Mouse (Mus musculus) liver, embryonic 12.5 days (tissue): ENCODE results near the gene Abhd2. TPM values are rescaled to one million over a fixed set of nuclear protein-coding genes. Genes with fewer than 3 reads are reported as not detected.

Experiments
- ATAC-seq: fragments of 200-750 bp; cut with Nextera tagmentation; 2 replicates; pipeline ENCODE4 v1.8.0; 2017; ENCODE audit warnings: moderate number of reproducible peaks, mild to moderate bottlenecking, moderate library complexity
- H3K27ac ChIP-seq: fragments of 300-500 bp; sonication (generic); 2 replicates; pipeline ENCODE4 v1.5.1; 2016; ENCODE audit warnings: mild to moderate bottlenecking
- H3K27me3 ChIP-seq: fragments of 300-500 bp; sonication (generic); replicated peaks from 2 replicates; pipeline ENCODE4 v1.6.1; 2016; ENCODE audit warnings: mild to moderate bottlenecking, moderate library complexity
- H3K36me3 ChIP-seq: fragments of 300-500 bp; sonication (generic); 2 replicates; pipeline ENCODE4 v1.6.1; 2016; ENCODE audit warnings: mild to moderate bottlenecking, moderate library complexity
- H3K4me1 ChIP-seq: fragments of 300-500 bp; sonication (generic); 2 replicates; pipeline ENCODE4 v1.6.1; 2016
- H3K4me2 ChIP-seq: fragments of 300-500 bp; sonication (generic); 2 replicates; pipeline ENCODE4 v1.6.1; 2016; ENCODE audit warnings: mild to moderate bottlenecking, moderate library complexity
- H3K4me3 ChIP-seq: fragments of 300-500 bp; sonication (generic); 2 replicates; pipeline ENCODE4 v1.5.1; 2016; ENCODE audit warnings: mild to moderate bottlenecking, moderate library complexity
- H3K9ac ChIP-seq: fragments of 300-500 bp; sonication (generic); 2 replicates; pipeline ENCODE4 v1.6.1; 2016; ENCODE audit warnings: mild to moderate bottlenecking, moderate library complexity
- H3K9me3 ChIP-seq: fragments of 300-500 bp; sonication (generic); replicated peaks from 2 replicates; pipeline ENCODE4 v1.6.1; 2016; ENCODE audit warnings: mild to moderate bottlenecking, moderate library complexity
- WGBS: fragments of 180-500 bp; shearing (Covaris S2); methylation state at CpG from one replicate; pipeline ENCODE4 v1.1.7; 2016; ENCODE audit not compliant: insufficient replicate concordance; 5-methylcytosine and 5-hydroxymethylcytosine counted together
- polyA plus RNA-seq: library from polyadenylated mRNA; unstranded; fragments of >200 nt; fragmentation: Nextera tagmentation; extraction: Ambion mirVana; gene quantifications from 2 replicates; pipeline ENCODE4 v1.2.1, GENCODE M21; 2016

Abhd2 gene
- polyA plus RNA-seq, 1 experiment from 2014 or later = 9.6 TPM

DNA sequence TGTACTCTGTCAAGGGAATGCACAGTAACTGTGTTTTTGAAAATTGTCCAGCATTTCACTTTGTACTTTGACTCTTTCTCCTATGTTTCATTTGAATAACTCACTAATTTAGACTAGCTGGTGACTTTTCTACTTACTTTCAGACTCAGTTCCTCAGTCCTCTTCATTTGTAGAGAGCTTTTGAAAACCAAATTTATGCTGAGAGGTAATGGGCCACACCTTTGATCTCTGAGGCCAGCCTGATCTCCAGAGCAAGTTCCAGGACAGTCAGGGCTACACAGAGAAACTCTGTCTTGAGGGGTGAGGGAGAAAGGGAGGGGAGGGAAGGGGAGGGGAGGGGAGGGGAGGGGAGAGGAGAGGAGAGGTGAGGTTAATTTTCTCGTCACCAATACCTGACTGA lies 25.7 kb downstream of the Abhd2 start:
- Histone ChIP-seq H3K36me3 (peaks cover 86% of the 10 kb centered on the region), H3K9me3 (no peaks in the 10 kb centered on the region), H3K4me1 (peaks cover 53% of the 10 kb centered on the region), H3K9ac (no peak overlapping the region), H3K4me2 (no peak overlapping the region), H3K27me3 (no peaks in the 10 kb centered on the region), H3K4me3 (no peak overlapping the region), H3K27ac (0 out of 2 replicates have a peak overlapping the region, but pooled peaks have one; percentile 32)
- 50% methylated on average over 1 of the region's 1 CpGs for WGBS
- no peak for ATAC-seq

DNA sequence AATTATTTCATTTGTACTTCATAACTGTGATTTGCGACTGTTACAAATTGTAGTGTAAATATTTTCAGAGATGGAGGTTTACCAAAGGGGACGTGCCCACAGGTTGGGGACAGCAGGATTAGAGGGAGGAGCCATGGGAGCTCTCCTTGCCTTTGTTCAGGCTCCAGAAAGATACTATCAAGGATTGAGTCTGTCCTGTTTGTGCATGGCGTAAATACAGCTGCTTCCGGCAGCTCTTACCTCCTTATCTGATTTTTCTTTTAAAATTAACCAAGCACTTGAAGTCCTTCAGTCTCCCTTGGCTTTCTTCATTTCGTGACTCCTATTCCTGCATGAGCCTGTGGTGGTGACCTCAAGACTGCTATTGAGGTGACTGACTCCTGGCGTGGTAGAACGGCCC lies 26.5 kb downstream of the Abhd2 start:
- no peak overlapping the region for H3K27ac ChIP-seq
- no peak overlapping the region for H3K4me3 ChIP-seq
- peaks cover 57% of the 10 kb centered on the region for H3K4me1 ChIP-seq
- H3K4me2 ChIP-seq = no peak overlapping the region
- H3K9me3 ChIP-seq = no peaks in the 10 kb centered on the region
- 68% methylated on average over 7 of the region's 7 CpGs for WGBS
- ATAC-seq = no peak
- H3K36me3 ChIP-seq = peaks cover 89% of the 10 kb centered on the region
- H3K27me3 ChIP-seq = no peaks in the 10 kb centered on the region
- no peak overlapping the region for H3K9ac ChIP-seq

DNA sequence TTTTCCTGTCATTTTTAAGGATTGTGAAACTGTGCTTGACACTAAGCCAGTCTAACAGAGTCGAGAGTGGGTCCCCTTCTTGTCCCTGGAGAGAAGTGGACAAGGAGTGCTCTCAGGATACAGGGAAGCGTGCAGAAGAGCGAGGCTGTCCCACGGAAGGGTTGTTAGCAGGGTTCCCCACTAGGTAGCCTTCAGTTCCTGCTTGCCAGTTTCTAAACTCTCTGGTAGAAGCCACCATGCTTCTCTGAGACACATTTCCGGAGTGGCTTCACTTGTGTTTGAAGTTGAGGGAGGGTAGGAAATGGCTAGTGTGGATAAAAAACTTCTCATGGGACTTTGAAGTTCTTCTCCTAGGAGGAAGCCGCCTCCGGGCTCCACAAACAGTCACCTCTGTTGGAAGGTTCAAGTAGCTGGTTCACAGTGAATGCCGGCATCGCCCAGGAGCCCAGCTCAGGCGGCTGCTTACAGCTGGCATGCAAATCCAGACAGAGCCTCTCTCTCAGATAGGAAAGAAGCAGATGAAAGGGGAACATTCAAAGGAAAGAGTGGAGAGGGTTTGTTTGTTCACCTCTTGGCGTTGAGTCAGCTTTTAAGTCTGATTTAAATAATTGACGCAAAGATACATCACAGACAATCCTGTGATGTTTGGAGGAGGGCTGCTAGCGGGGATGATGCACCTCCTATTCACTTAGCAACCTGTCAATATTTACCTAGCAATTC lies 27.6 kb downstream of the Abhd2 start:
- peak overlapping the region; percentile 54 for H3K27ac ChIP-seq
- 63% methylated on average over 13 of the region's 13 CpGs for WGBS
- peaks cover 85% of the 10 kb centered on the region for H3K36me3 ChIP-seq
- H3K4me1 ChIP-seq = peaks cover 61% of the 10 kb centered on the region
- no peak overlapping the region for H3K9ac ChIP-seq
- no peaks in the 10 kb centered on the region for H3K9me3 ChIP-seq
- H3K4me3 ChIP-seq = no peak overlapping the region
- ATAC-seq = no peak
- H3K4me2 ChIP-seq = no peak overlapping the region
- H3K27me3 ChIP-seq = no peaks in the 10 kb centered on the region

DNA sequence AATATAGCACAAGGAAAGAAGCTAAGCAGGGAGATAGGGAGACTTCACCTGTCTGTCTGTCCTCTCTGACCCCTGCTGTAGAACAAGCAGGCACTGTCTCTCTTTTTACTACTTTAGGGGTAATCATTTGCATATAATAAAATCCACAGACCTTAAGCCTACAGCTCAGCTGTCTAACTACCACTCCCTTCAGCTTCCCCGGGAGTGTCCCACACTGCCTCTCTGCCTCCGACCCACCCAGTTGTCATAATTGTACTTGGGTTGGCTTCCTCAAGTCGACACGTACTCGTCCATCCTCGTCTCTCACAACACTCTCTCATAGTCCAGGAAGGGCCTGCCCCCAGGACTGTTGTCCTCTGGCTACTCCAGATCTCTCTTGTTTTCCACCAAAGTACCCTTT lies 29.1 kb downstream of the Abhd2 start:
- WGBS = 82% methylated on average over 6 of the region's 6 CpGs
- no peak overlapping the region for H3K27ac ChIP-seq
- ATAC-seq = no peak

DNA sequence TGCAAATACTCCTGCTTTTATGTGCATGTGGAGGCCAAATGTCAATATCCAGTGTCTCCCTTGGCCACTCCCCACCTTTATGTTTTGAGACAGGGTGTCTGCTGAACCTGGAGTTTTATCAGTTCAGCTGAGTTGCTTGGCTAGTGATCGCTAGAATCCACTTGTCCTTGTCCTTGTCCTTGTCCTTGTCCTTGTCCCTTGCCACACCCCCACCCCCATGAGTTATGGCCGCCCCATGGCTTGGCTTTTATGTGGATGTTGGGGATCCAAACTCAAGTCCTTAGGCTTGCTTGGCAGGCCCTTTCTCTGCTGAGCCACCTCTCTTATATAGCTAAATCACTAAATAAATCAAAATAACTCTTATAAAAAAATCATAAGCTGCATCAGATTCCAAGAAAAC lies 29.6 kb downstream of the Abhd2 start:
- peaks cover 73% of the 10 kb centered on the region for H3K4me1 ChIP-seq
- ATAC-seq = no peak
- WGBS = 73% methylated on average over 2 of the region's 2 CpGs
- H3K9ac ChIP-seq = no peak overlapping the region
- peaks cover 69% of the 10 kb centered on the region for H3K36me3 ChIP-seq
- H3K4me2 ChIP-seq = no peak overlapping the region
- H3K4me3 ChIP-seq = no peak overlapping the region
- no peak overlapping the region for H3K27ac ChIP-seq
- H3K9me3 ChIP-seq = no peaks in the 10 kb centered on the region
- no peaks in the 10 kb centered on the region for H3K27me3 ChIP-seq

More for the DNA sequence above, 29.1 kb downstream of the Abhd2 start:
- no peaks in the 10 kb centered on the region for H3K27me3 ChIP-seq
- no peak overlapping the region for H3K4me3 ChIP-seq
- H3K4me1 ChIP-seq = peaks cover 69% of the 10 kb centered on the region
- no peak overlapping the region for H3K9ac ChIP-seq
- no peaks in the 10 kb centered on the region for H3K9me3 ChIP-seq
- H3K4me2 ChIP-seq = no peak overlapping the region
- peaks cover 73% of the 10 kb centered on the region for H3K36me3 ChIP-seq

DNA sequence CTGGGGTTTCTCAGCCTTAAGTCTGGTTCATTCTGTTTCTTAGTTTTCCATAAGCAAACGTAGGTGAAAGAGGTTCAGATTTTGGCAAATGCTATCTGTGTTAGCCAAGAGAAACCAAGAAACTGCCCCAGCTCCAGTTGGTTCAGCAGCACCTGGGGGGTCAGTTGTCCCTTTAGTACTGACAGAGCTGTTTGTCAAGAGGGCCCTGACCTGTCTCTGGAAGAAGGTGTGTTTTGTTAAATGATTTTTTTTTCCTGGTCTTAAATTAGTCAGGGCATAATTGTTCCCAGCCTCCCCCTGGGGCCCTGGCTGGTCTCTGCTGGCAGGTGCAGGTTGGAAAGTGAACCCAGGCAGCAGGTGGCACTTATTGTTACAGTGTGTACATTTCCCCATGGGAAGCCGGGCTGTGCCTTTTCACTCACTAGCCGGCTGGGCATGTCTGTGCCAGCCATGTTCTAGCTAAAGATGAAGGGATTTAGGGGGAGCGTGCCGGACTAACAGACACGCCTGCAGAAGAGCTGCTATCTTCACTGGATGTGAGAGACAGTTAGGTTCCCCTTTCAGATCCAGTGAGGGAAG lies 30.3 kb downstream of the Abhd2 start:
- no peak overlapping the region for H3K27ac ChIP-seq
- no peak overlapping the region for H3K4me3 ChIP-seq
- H3K4me1 ChIP-seq = peaks cover 80% of the 10 kb centered on the region
- ATAC-seq = no peak
- peaks cover 62% of the 10 kb centered on the region for H3K36me3 ChIP-seq
- no peaks in the 10 kb centered on the region for H3K27me3 ChIP-seq
- H3K9ac ChIP-seq = no peak overlapping the region
- no peak overlapping the region for H3K4me2 ChIP-seq
- H3K9me3 ChIP-seq = no peaks in the 10 kb centered on the region
- 84% methylated on average over 6 of the region's 6 CpGs for WGBS

DNA sequence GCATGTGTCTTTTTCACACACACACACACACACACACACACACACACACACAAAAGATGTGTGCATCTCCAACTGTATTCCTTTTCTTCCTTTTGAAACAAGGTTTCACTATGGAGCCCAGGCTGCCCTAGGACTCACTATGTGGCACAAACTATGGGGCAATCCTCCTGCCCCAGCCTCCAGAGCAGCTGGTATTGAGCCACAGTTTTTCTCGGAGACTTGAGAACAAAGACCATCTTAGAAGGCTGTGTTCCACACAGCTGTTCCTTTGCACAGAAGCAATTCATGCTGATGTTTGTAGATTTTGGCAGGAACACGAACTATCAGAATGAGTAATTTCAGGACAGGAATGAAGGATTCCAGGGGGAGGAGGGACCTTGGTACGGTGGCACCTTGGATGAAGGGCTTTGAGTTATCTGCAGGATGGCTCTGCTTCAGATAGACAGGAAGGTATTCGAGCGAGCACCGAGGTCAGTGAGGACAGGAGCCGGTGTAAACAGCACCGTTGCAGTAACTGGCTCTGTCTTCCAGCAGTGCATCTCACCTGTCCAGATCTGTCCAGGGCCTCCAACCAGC lies 35.5 kb downstream of the Abhd2 start:
- ATAC-seq = no peak
- WGBS = 68% methylated on average over 8 of the region's 8 CpGs
- no peaks in the 10 kb centered on the region for H3K27me3 ChIP-seq
- no peak overlapping the region for H3K9ac ChIP-seq
- H3K4me1 ChIP-seq = peaks cover 83% of the 10 kb centered on the region
- H3K36me3 ChIP-seq = peaks cover 20% of the 10 kb centered on the region
- no peak overlapping the region for H3K4me2 ChIP-seq
- H3K27ac ChIP-seq = 0 out of 2 replicates have a peak overlapping the region, but pooled peaks have one; percentile 63
- H3K4me3 ChIP-seq = no peak overlapping the region
- H3K9me3 ChIP-seq = no peaks in the 10 kb centered on the region

DNA sequence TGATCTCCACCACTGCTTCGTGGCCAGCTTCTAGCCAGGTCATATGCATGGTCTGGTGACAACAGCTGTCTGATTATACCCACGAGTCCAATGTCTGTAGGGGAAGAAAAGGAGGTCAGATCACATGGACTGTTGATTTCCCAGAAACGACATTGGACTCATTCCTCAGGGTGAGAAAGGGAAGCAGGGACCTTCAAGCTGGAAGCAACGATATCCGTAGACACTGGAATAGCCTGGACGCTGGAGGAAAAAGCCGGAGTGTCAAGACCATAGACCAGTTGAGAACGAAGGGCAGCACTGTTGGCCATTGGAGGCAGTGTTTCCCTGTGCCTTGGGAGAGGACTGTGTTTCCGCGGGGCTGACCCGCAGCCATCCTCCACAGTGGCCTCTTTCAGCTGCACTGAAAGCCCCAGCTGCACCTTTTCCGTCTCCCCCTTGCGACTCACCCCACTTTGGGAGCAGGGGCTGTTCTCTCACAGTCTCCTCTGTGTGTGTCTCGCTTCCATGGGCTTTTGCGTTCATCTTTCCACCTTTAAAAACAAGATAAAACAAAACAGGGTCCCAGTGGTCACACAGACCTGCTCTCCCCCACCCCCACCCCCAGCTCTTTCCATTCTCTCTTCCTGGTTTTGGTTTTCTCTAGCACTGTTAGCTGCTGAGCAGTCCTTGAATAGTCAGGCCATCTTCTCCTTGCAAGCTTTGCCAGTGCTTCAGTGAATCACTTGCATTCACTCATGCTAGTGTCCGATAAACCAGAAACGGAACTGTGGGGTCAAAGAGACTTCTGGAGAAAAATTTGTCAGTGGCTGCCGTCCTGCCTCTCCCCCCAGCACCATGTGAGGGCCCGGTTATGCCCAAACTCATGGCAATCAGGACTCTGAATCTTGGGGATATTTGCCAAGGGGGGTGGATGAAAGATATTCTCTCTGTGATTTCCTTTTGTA lies 36.5 kb downstream of the Abhd2 start:
- H3K9me3 ChIP-seq = no peaks in the 10 kb centered on the region
- H3K4me1 ChIP-seq = peaks cover 85% of the 10 kb centered on the region
- peaks cover 10% of the 10 kb centered on the region for H3K36me3 ChIP-seq
- no peak for ATAC-seq
- H3K9ac ChIP-seq = no peak overlapping the region
- WGBS = 52% methylated on average over 19 of the region's 19 CpGs
- no peak overlapping the region for H3K4me3 ChIP-seq
- no peak overlapping the region for H3K4me2 ChIP-seq
- peak overlapping the region; percentile 63 for H3K27ac ChIP-seq
- no peaks in the 10 kb centered on the region for H3K27me3 ChIP-seq

DNA sequence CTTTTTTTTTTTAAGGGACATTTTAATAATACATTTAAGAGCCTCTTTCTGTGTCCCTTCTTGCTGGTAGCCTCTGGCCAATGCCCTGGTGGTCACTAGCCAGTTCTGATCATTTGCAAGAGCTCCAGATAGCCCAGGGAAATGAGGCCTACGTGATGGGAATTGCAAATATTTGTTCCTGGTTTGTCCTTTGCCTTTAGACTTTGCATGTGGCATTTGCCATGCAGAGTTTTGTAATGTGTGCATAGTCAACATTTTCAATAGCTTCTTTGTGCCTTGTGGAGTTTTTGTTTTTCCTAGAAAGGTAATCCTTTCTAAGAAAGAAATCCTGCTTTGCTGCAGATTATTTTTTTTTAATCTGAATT lies 37.2 kb downstream of the Abhd2 start:
- Histone ChIP-seq H3K4me3 (no peak overlapping the region), H3K4me1 (peaks cover 87% of the 10 kb centered on the region), H3K4me2 (no peak overlapping the region), H3K9ac (no peak overlapping the region), H3K36me3 (peaks cover 7% of the 10 kb centered on the region; the same call in 1 of the 2 replicates), H3K27ac (peak overlapping the region; percentile 37; the same call in 1 of the 2 replicates), H3K9me3 (no peaks in the 10 kb centered on the region), H3K27me3 (no peaks in the 10 kb centered on the region)
- WGBS = 63% methylated on average over 1 of the region's 1 CpGs
- no peak for ATAC-seq

DNA sequence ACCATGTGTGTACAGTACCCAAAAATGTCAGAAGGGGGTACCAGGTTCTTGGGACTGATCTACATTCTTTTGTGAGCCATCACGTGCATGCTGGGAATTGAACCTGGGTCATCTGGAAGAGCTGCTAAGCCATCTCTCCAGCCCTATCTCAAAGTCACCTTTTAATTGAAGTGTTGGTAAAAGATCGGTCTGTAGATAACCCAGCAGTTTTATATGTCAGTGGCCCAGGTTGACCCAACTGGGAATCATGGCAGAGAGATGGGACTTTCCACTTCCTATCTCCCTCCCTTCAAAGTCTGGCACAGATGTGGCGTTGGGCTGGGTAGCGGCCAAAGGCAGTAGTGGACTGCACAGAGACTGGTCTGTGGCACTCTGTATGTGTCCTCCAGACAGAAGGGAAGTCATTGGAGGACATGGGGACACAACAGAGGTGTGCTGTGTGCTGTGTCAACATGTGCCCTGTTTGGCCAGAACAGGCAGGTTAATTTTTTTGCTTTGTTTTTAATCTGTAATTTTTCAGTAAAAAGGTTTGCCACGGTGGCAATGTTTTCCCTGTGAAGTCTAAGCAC lies 38.5 kb downstream of the Abhd2 start:
- H3K9ac ChIP-seq = no peak overlapping the region
- H3K27ac ChIP-seq = no peak overlapping the region
- 84% methylated on average over 5 of the region's 5 CpGs for WGBS

DNA sequence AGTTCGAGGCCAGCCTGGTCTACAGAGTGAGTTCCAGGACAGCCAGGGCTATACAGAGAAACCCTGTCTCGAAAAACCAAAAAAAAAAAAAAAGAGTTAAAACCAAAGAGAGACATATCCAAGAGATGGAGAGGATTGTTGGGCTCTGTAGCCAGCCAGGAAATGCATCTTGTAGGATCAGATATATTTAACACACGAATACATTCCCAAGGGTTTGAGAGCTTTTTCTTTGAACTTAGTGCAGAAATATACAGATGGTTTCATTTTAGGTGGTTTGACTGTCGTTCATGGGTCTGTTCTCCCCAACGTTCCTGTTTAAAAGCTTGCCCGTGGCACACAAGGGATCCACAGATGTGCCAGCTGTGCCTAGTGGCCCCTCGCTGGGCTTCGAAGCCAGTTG lies 39.2 kb downstream of the Abhd2 start:
- WGBS = 64% methylated on average over 8 of the region's 8 CpGs
- Histone ChIP-seq H3K9ac (no peak overlapping the region), H3K4me3 (no peak overlapping the region), H3K27me3 (no peaks in the 10 kb centered on the region), H3K36me3 (0 out of 2 replicates have a peak, but pooled peaks cover 7% of the 10 kb centered on the region), H3K4me2 (no peak overlapping the region), H3K9me3 (no peaks in the 10 kb centered on the region), H3K4me1 (peaks cover 94% of the 10 kb centered on the region), H3K27ac (0 out of 2 replicates have a peak overlapping the region, but pooled peaks have one; percentile 12)
- no peak for ATAC-seq

More for the DNA sequence above, 38.5 kb downstream of the Abhd2 start:
- Histone ChIP-seq H3K36me3 (0 out of 2 replicates have a peak, but pooled peaks cover 7% of the 10 kb centered on the region), H3K4me2 (no peak overlapping the region), H3K27me3 (no peaks in the 10 kb centered on the region), H3K4me3 (no peak overlapping the region), H3K9me3 (no peaks in the 10 kb centered on the region), H3K4me1 (peaks cover 95% of the 10 kb centered on the region)
- no peak for ATAC-seq
